Mouse (Mus musculus) retina, adult 2 months (tissue): Measurements from ENCODE around the gene Camkmt.

Experiments used
- DNase-seq: peaks from one replicate; pipeline ENCODE4 v3.0.0-alpha.2; 2012; ENCODE audit warnings: low read depth, low spot score

Camkmt gene

GRCm38 (mm10) chr17:85372076-85372475 is 281.7 kb downstream of the Camkmt start:
- DNase-seq = no peak

GRCm38 (mm10) chr17:85372523-85372922 is 282.2 kb downstream of the Camkmt start:
- no peak for DNase-seq

GRCm38 (mm10) chr17:85374100-85374833 is 283.9 kb downstream of the Camkmt start:
- DNase-seq = no peak

- DNase-seq = no peak
These were observed 284.5 kb downstream of the Camkmt start for GRCm38 (mm10) chr17:85374834-85375176.

GRCm38 (mm10) chr17:85375523-85375922 is 285.2 kb downstream of the Camkmt start:
- no peak for DNase-seq

- no peak for DNase-seq
These were observed 287.1 kb downstream of the Camkmt start for GRCm38 (mm10) chr17:85377496-85377895.

- DNase-seq = no peak
These were observed 288.7 kb downstream of the Camkmt start for GRCm38 (mm10) chr17:85379101-85379500.

GRCm38 (mm10) chr17:85381578-85382223 is 291.3 kb downstream of the Camkmt start:
- DNase-seq = no peak

- DNase-seq = no peak
These were observed 292.0 kb downstream of the Camkmt start for GRCm38 (mm10) chr17:85382344-85382743.

GRCm38 (mm10) chr17:85382906-85383305 is 292.6 kb downstream of the Camkmt start:
- DNase-seq = no peak

GRCm38 (mm10) chr17:85393091-85393890 is 302.9 kb downstream of the Camkmt start:
- DNase-seq = no peak

- DNase-seq = no peak
These were observed 303.6 kb downstream of the Camkmt start for GRCm38 (mm10) chr17:85393891-85394321.

- DNase-seq = no peak
These were observed 305.1 kb downstream of the Camkmt start for GRCm38 (mm10) chr17:85395502-85395901.

- DNase-seq = no peak
These were observed 310.4 kb downstream of the Camkmt start for GRCm38 (mm10) chr17:85400751-85401150.

GRCm38 (mm10) chr17:85405161-85405560 is 314.8 kb downstream of the Camkmt start:
- no peak for DNase-seq

GRCm38 (mm10) chr17:85406195-85406594 is 315.8 kb downstream of the Camkmt start:
- no peak for DNase-seq

GRCm38 (mm10) chr17:85428831-85429230 is 338.5 kb downstream of the Camkmt start:
- DNase-seq = no peak

- no peak for DNase-seq
These were observed 342.6 kb downstream of the Camkmt start for GRCm38 (mm10) chr17:85432923-85433322.

- no peak for DNase-seq
These were observed 352.7 kb downstream of the Camkmt start for GRCm38 (mm10) chr17:85443036-85443435.

- no peak for DNase-seq
These were observed 364.1 kb downstream of the Camkmt start for GRCm38 (mm10) chr17:85454419-85454983.

- no peak for DNase-seq
These were observed 364.7 kb downstream of the Camkmt start for GRCm38 (mm10) chr17:85455063-85455462.

GRCm38 (mm10) chr17:85458075-85458474 is 367.7 kb downstream of the Camkmt start:
- no peak for DNase-seq
